Mouse (Mus musculus) G1E (cell line): ENCODE data around the gene Cog1. TPM values are rescaled to one million over a fixed set of nuclear protein-coding genes. Genes with fewer than 3 reads are reported as not detected.

ENCODE experiments used
- ATAC-seq: 2 replicates; pipeline ENCODE4 v1.8.0; 2016; ENCODE audit warnings: mild to moderate bottlenecking; ENCODE audit not compliant: insufficient number of reproducible peaks, poor library complexity, low FRiP score, severe bottlenecking; ENCODE audit errors: extremely low read depth
- DNase-seq: peaks from one replicate; pipeline ENCODE4 v3.0.0; 2012; ENCODE audit warnings: low spot score
- H3K27me3 ChIP-seq: 2 replicates; pipeline ENCODE4 v1.6.1; 2012; ENCODE audit warnings: mild to moderate bottlenecking, low read length, inconsistent platforms; ENCODE audit not compliant: insufficient read depth
- H3K36me3 ChIP-seq: replicated peaks from 2 replicates; pipeline ENCODE3; 2012; ENCODE audit warnings: mild to moderate bottlenecking, inconsistent platforms
- H3K4me1 ChIP-seq: 2 replicates; pipeline ENCODE4 v1.6.1; 2012; ENCODE audit warnings: low read depth, low read length, inconsistent platforms, mixed read lengths; ENCODE audit not compliant: insufficient read depth
- H3K4me3 ChIP-seq: 2 replicates; pipeline ENCODE4 v1.5.1; 2012; ENCODE audit warnings: low read depth, mild to moderate bottlenecking, inconsistent platforms, low read length, moderate library complexity, mixed read lengths
- H3K9me3 ChIP-seq: replicated peaks from 2 replicates; pipeline ENCODE4 v1.6.1; 2012; ENCODE audit warnings: inconsistent platforms
- CTCF ChIP-seq: IDR thresholded peaks from 2 replicates; pipeline ENCODE4 v1.5.1; 2012; ENCODE audit warnings: low read depth, low read length, inconsistent platforms, mixed read lengths
- GATA1 ChIP-seq: IDR thresholded peaks from 2 replicates; pipeline ENCODE4 v1.6.1; 2012; ENCODE audit warnings: borderline replicate concordance, low read length, inconsistent platforms, mixed read lengths
- GATA2 ChIP-seq: IDR thresholded peaks from 2 replicates; pipeline ENCODE4 v1.6.1; 2012; ENCODE audit warnings: low read depth, low read length, inconsistent platforms, borderline replicate concordance
- POLR2AphosphoS5 ChIP-seq: IDR thresholded peaks from 2 replicates; pipeline ENCODE4 v1.6.1; 2012; ENCODE audit warnings: low read depth, low read length, inconsistent platforms; ENCODE audit not compliant: insufficient replicate concordance
- TAL1 ChIP-seq: conservative IDR thresholded peaks from 2 replicates; pipeline ENCODE4 v1.6.1; 2012; ENCODE audit warnings: low read depth, low read length, inconsistent platforms, mixed read lengths
- polyA plus RNA-seq: library from polyadenylated mRNA; stranded (reverse); fragments of >175 nt; gene quantifications from 2 replicates; pipeline ENCODE4 v1.2.3, GENCODE M21; 2012
- total RNA-seq, 2 experiments: library from RNA; stranded (forward) in 1 of 2; stranded (reverse) in 1 of 2; fragments of 200-1000 nt in 1 of 2; fragments of >200 nt in 1 of 2; fragmentation: Nextera tagmentation in 1 of 2; gene quantifications; 2 replicates each; pipeline ENCODE4 v1.2.3; 2014 to 2017

The Cog1 gene
- total and polyA plus RNA-seq, 3 experiments, result 22.4 to 33.3 (median 30.9) TPM

DNA sequence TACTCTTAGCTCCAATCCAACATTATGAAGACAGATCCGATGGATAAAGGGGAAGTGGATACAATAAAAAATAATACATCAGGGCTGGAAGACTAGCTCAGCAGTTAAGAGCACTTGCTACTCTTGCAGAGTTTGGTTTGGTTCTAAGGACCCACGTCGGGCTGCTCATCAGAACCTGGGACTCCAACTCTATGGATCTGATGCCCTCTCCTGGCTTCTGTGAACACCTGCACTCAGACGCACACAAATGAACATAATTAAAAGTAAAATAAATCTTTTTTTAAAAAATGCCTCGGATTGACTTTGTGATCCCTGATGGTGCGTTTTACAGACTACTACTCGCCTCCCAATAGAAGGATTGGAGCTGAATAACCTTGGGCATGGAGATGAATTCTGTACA is 18.3 kb upstream of the Cog1 start:
- no peaks in the 10 kb centered on the region for H3K4me1 ChIP-seq
- no peak overlapping the region for H3K4me3 ChIP-seq
- DNase-seq (no peak), ATAC-seq (no peak)
- H3K36me3 ChIP-seq, result no peaks in the 10 kb centered on the region
- peaks cover 23% of the 10 kb centered on the region for H3K9me3 ChIP-seq
- TF ChIP-seq TAL1 (no peak), CTCF (no peak), GATA1 (no peak), POLR2AphosphoS5 (no peak), GATA2 (no peak)
- H3K27me3 ChIP-seq, result no peaks in the 10 kb centered on the region

DNA sequence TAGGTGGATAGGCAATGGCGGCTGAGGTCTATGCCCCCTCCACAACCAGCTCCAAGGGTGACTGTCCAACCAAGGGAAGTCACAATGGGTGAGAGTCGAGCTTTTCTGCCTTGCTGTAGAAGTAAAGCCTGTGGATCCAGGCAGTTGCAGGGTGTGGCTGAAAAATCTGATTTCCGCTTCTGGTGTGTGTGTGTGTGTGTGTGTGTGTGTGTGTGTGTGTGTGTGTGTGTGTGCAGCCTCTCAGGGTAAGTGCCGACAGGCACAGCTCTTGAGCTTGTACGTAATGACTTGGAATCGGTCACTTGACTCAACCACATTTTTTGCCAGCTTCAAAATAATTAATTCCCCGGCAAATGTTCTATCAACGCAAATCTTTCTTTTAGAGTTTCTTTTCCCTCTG is 17.7 kb upstream of the Cog1 start:
- Histone ChIP-seq H3K27me3 (no peaks in the 10 kb centered on the region), H3K4me1 (no peaks in the 10 kb centered on the region), H3K9me3 (peaks cover 23% of the 10 kb centered on the region), H3K36me3 (no peaks in the 10 kb centered on the region), H3K4me3 (no peak overlapping the region)
- ATAC-seq (no peak), DNase-seq (no peak)
- no peak for TF ChIP-seq TAL1
- TF ChIP-seq CTCF, result no peak
- TF ChIP-seq POLR2AphosphoS5, result no peak
- TF ChIP-seq GATA1, result no peak

DNA sequence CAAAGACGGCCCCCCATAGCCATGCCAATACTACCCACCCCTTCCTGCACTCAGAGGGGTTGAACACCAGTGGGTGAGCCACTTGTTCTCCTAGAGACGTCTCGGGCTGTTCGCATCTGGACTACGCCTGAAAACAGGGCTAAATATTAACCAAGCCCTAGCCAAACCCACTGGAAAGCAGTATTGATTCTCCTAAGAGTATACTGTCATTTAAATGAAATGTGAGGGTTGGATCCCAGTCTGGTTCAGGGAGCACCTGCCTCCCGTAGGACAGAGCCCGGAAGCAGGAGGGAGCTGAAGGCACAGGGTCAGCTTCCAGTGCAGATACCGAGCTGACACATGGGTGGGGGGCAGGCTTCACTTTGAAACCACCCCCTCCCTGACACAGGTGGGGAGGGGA is 17.1 kb upstream of the Cog1 start:
- Histone ChIP-seq H3K36me3 (no peaks in the 10 kb centered on the region), H3K9me3 (peaks cover 29% of the 10 kb centered on the region), H3K4me3 (no peak overlapping the region), H3K4me1 (no peaks in the 10 kb centered on the region), H3K27me3 (no peaks in the 10 kb centered on the region)
- TF ChIP-seq GATA1 (no peak), CTCF (no peak), GATA2 (no peak), POLR2AphosphoS5 (no peak), TAL1 (no peak)
- no peak for ATAC-seq
- DNase-seq, result no peak

DNA sequence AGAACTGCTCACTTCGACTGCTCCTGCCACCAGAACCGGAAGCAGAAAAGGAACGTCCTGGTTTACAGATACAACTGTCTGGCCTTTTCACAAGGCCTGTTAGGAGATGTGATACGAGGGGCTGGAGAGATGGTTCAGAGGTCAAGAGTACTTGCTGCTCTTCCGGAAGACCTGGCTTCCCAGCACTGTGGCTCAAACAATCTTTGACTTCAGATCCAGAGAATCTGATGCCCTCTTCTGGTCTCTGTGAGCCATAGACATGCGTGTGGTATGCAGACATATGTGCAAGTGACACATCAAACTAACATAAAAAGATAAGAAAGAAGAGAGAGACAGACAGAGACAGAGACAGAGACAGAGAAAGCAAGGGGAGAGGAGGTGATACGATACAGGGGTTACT is 16.7 kb upstream of the Cog1 start:
- TF ChIP-seq TAL1 (no peak), POLR2AphosphoS5 (no peak), GATA1 (no peak)
- H3K4me1 ChIP-seq, result no peaks in the 10 kb centered on the region
- no peaks in the 10 kb centered on the region for H3K36me3 ChIP-seq
- H3K27me3 ChIP-seq, result no peaks in the 10 kb centered on the region
- no peak overlapping the region for H3K4me3 ChIP-seq
- H3K9me3 ChIP-seq, result peaks cover 29% of the 10 kb centered on the region
- ATAC-seq (no peak), DNase-seq (no peak)

DNA sequence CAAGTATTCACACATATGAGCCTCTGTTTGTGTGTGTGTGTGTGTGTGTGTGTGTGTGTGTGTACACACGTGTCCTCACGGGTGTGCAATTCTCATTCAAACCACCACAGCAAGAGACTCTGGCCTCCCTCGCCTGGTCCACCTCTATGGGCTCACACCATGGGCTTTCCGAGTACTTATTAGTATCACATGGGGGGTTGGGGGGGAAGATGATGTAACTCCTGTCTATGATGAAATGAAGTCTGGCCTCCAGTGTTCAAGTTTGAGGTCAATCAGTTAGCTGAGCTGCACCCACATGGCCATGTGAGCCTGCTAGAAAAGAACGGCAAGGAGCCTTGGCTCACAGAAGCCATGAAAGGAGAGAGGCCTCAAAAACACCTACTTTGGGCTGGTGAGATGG is 15.6 kb upstream of the Cog1 start:
- Histone ChIP-seq H3K4me3 (no peak overlapping the region), H3K4me1 (no peaks in the 10 kb centered on the region), H3K9me3 (peaks cover 32% of the 10 kb centered on the region), H3K27me3 (no peaks in the 10 kb centered on the region), H3K36me3 (no peaks in the 10 kb centered on the region)
- DNase-seq, result no peak
- ATAC-seq, result no peak
- TF ChIP-seq GATA2 (no peak), POLR2AphosphoS5 (no peak), CTCF (no peak), TAL1 (no peak), GATA1 (no peak)

DNA sequence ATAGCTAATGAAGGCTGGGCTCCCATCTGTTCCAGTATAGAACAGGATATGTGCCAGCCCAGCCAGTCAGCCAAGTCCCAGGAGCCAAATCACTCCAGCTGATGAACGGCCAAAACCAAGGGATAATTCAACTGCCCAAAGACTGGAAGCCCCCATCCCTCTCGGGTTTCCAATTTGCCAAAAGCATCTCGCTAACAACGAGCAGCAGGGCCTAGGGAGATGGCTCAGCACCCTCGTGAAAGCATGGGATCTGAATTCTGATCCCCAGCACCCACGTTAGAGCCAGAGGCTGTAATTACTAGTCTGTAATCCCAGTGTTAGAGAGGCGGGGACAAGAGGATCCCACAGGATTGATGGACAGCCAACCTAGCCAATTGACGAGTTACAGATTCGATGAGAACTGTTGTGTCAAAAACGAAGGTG is 14.3 kb upstream of the Cog1 start:
- DNase-seq, result no peak
- Histone ChIP-seq H3K27me3 (no peaks in the 10 kb centered on the region), H3K4me3 (no peak overlapping the region), H3K4me1 (no peaks in the 10 kb centered on the region), H3K36me3 (no peaks in the 10 kb centered on the region), H3K9me3 (peaks cover 37% of the 10 kb centered on the region)
- ATAC-seq, result no peak
- TF ChIP-seq CTCF (no peak), TAL1 (no peak), GATA1 (no peak), POLR2AphosphoS5 (no peak), GATA2 (no peak)

DNA sequence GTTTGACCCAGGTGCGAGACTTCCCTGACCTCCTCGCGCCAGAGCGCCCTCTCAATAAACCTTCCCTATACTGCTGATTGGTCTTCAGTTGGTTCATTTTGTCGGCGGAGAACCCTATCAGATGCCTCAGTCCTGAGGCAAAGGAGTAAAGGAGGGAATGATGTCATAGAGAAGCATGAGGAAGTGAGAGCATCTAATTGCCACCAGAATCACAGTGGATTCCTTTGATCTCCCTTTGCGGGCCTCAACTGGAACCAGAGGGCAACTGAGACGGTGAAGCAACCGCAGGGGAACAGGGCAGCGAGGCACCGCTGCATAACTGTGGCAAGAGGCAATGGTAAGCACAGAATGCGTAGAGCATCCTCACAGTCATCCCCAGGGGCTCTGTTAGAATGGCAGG is 10.3 kb upstream of the Cog1 start:
- Histone ChIP-seq H3K4me1 (0 out of 2 replicates have a peak, but pooled peaks cover 3% of the 10 kb centered on the region), H3K36me3 (no peaks in the 10 kb centered on the region), H3K27me3 (no peaks in the 10 kb centered on the region), H3K4me3 (no peak overlapping the region), H3K9me3 (peaks cover 15% of the 10 kb centered on the region)
- TF ChIP-seq GATA1 (no peak), CTCF (no peak), POLR2AphosphoS5 (no peak), GATA2 (no peak), TAL1 (no peak)
- DNase-seq, result no peak
- no peak for ATAC-seq
